Mouse (Mus musculus): ENCODE measurements around the gene Fam20a. TPM values are rescaled to one million over a fixed set of nuclear protein-coding genes. Genes with fewer than 3 reads are reported as not detected.

Gene Fam20a
- polyA plus RNA-seq, 1 experiment from 2014 or later, result 1.2 TPM

- H3K27ac ChIP-seq (ENCODE audit: low read depth, low read length), result no peak overlapping the region
- H3K27me3 ChIP-seq (ENCODE audit: control insufficient read depth, insufficient read depth, low read length), result no peaks in the 10 kb centered on the region
- no peak overlapping the region for H3K4me3 ChIP-seq (ENCODE audit: low read depth, low read length)
- 60% methylated on average over 6 of the region's 6 CpGs for WGBS (ENCODE audit: insufficient replicate concordance)
- H3K9ac ChIP-seq (ENCODE audit: low read depth, low read length), result no peak overlapping the region
- H3K36me3 ChIP-seq (ENCODE audit: control insufficient read depth, insufficient read depth, low read length), result no peaks in the 10 kb centered on the region
- H3K4me1 ChIP-seq (ENCODE audit: control insufficient read depth, insufficient read depth, low read length), result peaks cover 4% of the 10 kb centered on the region; the same call in 1 of the 2 replicates
- H3K4me2 ChIP-seq, result no peak overlapping the region
- no peak for ATAC-seq (replicated peaks; ENCODE audit: insufficient number of reproducible peaks, low FRiP score, low TSS enrichment)
- no peaks in the 10 kb centered on the region for H3K9me3 ChIP-seq (replicated peaks; ENCODE audit: control insufficient read depth, low read length)
These were observed 21.3 kb downstream of the Fam20a start for GRCm38 (mm10) chr11:109700761-109701160.

DNA sequence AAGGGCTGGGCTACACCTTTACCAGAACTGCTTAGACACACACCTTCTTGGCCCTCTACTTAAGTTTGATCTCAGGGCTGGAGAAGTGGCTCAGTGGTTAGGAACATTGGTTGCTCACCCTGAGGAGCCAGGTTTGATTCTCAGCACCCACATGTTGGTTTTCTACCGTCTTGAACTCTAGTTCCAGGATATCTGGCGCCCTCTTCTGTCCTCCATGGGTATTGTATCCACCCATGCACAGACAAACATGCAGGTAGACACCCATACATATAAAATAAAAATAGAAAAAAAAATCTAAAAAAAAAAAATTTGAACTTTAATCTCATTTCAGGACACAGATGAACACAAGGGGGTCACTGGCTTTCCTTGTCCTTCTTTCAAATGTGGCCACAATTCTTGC, 22.3 kb downstream of the Fam20a start:
- 43% methylated on average over 2 of the region's 2 CpGs for whole genome bisulfite sequencing (ENCODE audit: insufficient replicate concordance)

DNA sequence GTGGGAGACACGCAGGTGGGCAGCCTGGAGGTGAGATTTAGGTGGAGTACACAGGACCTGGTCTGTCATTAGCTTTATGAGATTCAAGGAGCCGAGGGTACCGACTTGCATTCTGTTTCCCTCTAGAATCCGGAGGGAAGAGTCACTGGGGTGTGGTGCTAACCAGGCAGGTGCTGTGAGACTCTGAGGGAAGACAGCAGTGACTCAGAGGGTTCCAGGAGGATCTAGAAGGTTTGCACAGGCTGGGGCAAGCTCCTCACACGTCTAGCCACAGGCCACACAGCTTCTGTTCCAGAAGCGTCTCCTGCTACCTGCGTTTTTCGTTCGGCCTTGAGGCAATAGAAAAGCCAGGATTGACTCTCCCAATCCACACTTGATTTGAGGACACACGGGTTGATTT, 23.3 kb downstream of the Fam20a start:
- H3K36me3 ChIP-seq (ENCODE audit: control insufficient read depth, insufficient read depth, low read length), result no peaks in the 10 kb centered on the region
- H3K9me3 ChIP-seq (replicated peaks; ENCODE audit: control insufficient read depth, low read length), result no peaks in the 10 kb centered on the region
- no peaks in the 10 kb centered on the region for H3K27me3 ChIP-seq (ENCODE audit: control insufficient read depth, insufficient read depth, low read length)
- H3K9ac ChIP-seq (ENCODE audit: low read depth, low read length), result no peak overlapping the region
- ATAC-seq (replicated peaks; ENCODE audit: insufficient number of reproducible peaks, low FRiP score, low TSS enrichment), result no peak
- no peaks in the 10 kb centered on the region for H3K4me1 ChIP-seq (ENCODE audit: control insufficient read depth, insufficient read depth, low read length)
- H3K4me3 ChIP-seq (ENCODE audit: low read depth, low read length), result no peak overlapping the region
- H3K27ac ChIP-seq (ENCODE audit: low read depth, low read length), result no peak overlapping the region
- WGBS (ENCODE audit: insufficient replicate concordance), result 85% methylated on average over 10 of the region's 10 CpGs
- no peak overlapping the region for H3K4me2 ChIP-seq

More for the DNA sequence above, 22.3 kb downstream of the Fam20a start:
- no peaks in the 10 kb centered on the region for H3K9me3 ChIP-seq (replicated peaks; ENCODE audit: control insufficient read depth, low read length)
- no peak overlapping the region for H3K4me3 ChIP-seq (ENCODE audit: low read depth, low read length)
- no peaks in the 10 kb centered on the region for H3K27me3 ChIP-seq (ENCODE audit: control insufficient read depth, insufficient read depth, low read length)
- no peak overlapping the region for H3K9ac ChIP-seq (ENCODE audit: low read depth, low read length)
- ATAC-seq (replicated peaks; ENCODE audit: insufficient number of reproducible peaks, low FRiP score, low TSS enrichment), result no peak
- no peak overlapping the region for H3K27ac ChIP-seq (ENCODE audit: low read depth, low read length)
- no peaks in the 10 kb centered on the region for H3K36me3 ChIP-seq (ENCODE audit: control insufficient read depth, insufficient read depth, low read length)
- no peak overlapping the region for H3K4me2 ChIP-seq
- no peaks in the 10 kb centered on the region for H3K4me1 ChIP-seq (ENCODE audit: control insufficient read depth, insufficient read depth, low read length)

- no peak for ATAC-seq (replicated peaks; ENCODE audit: insufficient number of reproducible peaks, low FRiP score, low TSS enrichment)
- WGBS (ENCODE audit: insufficient replicate concordance), result 75% methylated on average over 5 of the region's 5 CpGs
These were observed 24.9 kb downstream of the Fam20a start for GRCm38 (mm10) chr11:109697089-109697643.

GRCm38 (mm10) chr11:109696519-109696918, 25.6 kb downstream of the Fam20a start:
- Histone ChIP-seq H3K4me3 (ENCODE audit: low read depth, low read length) (no peak overlapping the region), H3K27ac (ENCODE audit: low read depth, low read length) (no peak overlapping the region), H3K36me3 (ENCODE audit: control insufficient read depth, insufficient read depth, low read length) (no peaks in the 10 kb centered on the region), H3K27me3 (ENCODE audit: control insufficient read depth, insufficient read depth, low read length) (no peaks in the 10 kb centered on the region), H3K9ac (ENCODE audit: low read depth, low read length) (no peak overlapping the region), H3K4me1 (ENCODE audit: control insufficient read depth, insufficient read depth, low read length) (no peaks in the 10 kb centered on the region), H3K9me3 (replicated peaks; ENCODE audit: control insufficient read depth, low read length) (no peaks in the 10 kb centered on the region), H3K4me2 (no peak overlapping the region)
- 79% methylated on average over 4 of the region's 4 CpGs for WGBS (ENCODE audit: insufficient replicate concordance)
- no peak for ATAC-seq (replicated peaks; ENCODE audit: insufficient number of reproducible peaks, low FRiP score, low TSS enrichment)

More at GRCm38 (mm10) chr11:109697089-109697643, 24.9 kb downstream of the Fam20a start:
- Histone ChIP-seq H3K9ac (ENCODE audit: low read depth, low read length) (no peak overlapping the region), H3K4me3 (ENCODE audit: low read depth, low read length) (no peak overlapping the region), H3K4me2 (no peak overlapping the region), H3K4me1 (ENCODE audit: control insufficient read depth, insufficient read depth, low read length) (no peaks in the 10 kb centered on the region), H3K9me3 (replicated peaks; ENCODE audit: control insufficient read depth, low read length) (no peaks in the 10 kb centered on the region), H3K27ac (ENCODE audit: low read depth, low read length) (no peak overlapping the region), H3K36me3 (ENCODE audit: control insufficient read depth, insufficient read depth, low read length) (no peaks in the 10 kb centered on the region), H3K27me3 (ENCODE audit: control insufficient read depth, insufficient read depth, low read length) (no peaks in the 10 kb centered on the region)

DNA sequence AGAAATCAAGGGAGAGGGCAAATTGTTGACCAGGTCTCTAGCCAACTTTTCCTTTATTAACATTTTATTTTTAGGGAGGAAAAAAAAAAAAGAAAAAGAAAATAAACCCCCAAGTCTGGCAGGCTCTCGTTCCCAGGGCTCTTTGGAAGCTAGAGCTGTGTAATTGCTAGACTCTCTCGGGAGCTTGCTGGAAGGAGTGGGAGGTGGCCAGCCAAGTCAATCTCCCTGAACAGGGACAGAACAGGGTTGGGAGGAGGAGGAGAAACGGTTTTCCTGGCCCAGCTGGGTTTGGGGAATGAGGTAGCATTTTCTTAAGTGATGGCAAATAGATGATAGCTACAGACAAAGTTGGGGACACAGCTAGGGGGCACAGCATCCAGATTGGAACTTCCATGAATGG, 29.3 kb downstream of the Fam20a start:
- no peak overlapping the region for H3K4me2 ChIP-seq
- no peak overlapping the region for H3K9ac ChIP-seq (ENCODE audit: low read depth, low read length)
- no peak overlapping the region for H3K27ac ChIP-seq (ENCODE audit: low read depth, low read length)
- no peaks in the 10 kb centered on the region for H3K27me3 ChIP-seq (ENCODE audit: control insufficient read depth, insufficient read depth, low read length)
- H3K9me3 ChIP-seq (replicated peaks; ENCODE audit: control insufficient read depth, low read length), result no peaks in the 10 kb centered on the region
- no peaks in the 10 kb centered on the region for H3K4me1 ChIP-seq (ENCODE audit: control insufficient read depth, insufficient read depth, low read length)
- 35% methylated on average over 3 of the region's 3 CpGs for WGBS (ENCODE audit: insufficient replicate concordance)
- no peak for ATAC-seq (replicated peaks; ENCODE audit: insufficient number of reproducible peaks, low FRiP score, low TSS enrichment)
- no peak overlapping the region for H3K4me3 ChIP-seq (ENCODE audit: low read depth, low read length)
- no peaks in the 10 kb centered on the region for H3K36me3 ChIP-seq (ENCODE audit: control insufficient read depth, insufficient read depth, low read length)

- no peaks in the 10 kb centered on the region for H3K4me1 ChIP-seq (ENCODE audit: control insufficient read depth, insufficient read depth, low read length)
- H3K27me3 ChIP-seq (ENCODE audit: control insufficient read depth, insufficient read depth, low read length), result no peaks in the 10 kb centered on the region
- no peak overlapping the region for H3K4me2 ChIP-seq
- H3K9me3 ChIP-seq (replicated peaks; ENCODE audit: control insufficient read depth, low read length), result no peaks in the 10 kb centered on the region
- 83% methylated on average over 4 of the region's 4 CpGs for WGBS (ENCODE audit: insufficient replicate concordance)
- no peak for ATAC-seq (replicated peaks; ENCODE audit: insufficient number of reproducible peaks, low FRiP score, low TSS enrichment)
- H3K4me3 ChIP-seq (ENCODE audit: low read depth, low read length), result no peak overlapping the region
- no peak overlapping the region for H3K9ac ChIP-seq (ENCODE audit: low read depth, low read length)
- no peaks in the 10 kb centered on the region for H3K36me3 ChIP-seq (ENCODE audit: control insufficient read depth, insufficient read depth, low read length)
- H3K27ac ChIP-seq (ENCODE audit: low read depth, low read length), result no peak overlapping the region
These were observed 32.5 kb downstream of the Fam20a start for GRCm38 (mm10) chr11:109689539-109689938.

GRCm38 (mm10) chr11:109682221-109682620, 39.9 kb downstream of the Fam20a start:
- H3K27me3 ChIP-seq (ENCODE audit: control insufficient read depth, insufficient read depth, low read length), result no peaks in the 10 kb centered on the region
- WGBS (ENCODE audit: insufficient replicate concordance), result 91% methylated on average over 6 of the region's 6 CpGs
- ATAC-seq (replicated peaks; ENCODE audit: insufficient number of reproducible peaks, low FRiP score, low TSS enrichment), result no peak
- no peaks in the 10 kb centered on the region for H3K36me3 ChIP-seq (ENCODE audit: control insufficient read depth, insufficient read depth, low read length)
- no peaks in the 10 kb centered on the region for H3K9me3 ChIP-seq (replicated peaks; ENCODE audit: control insufficient read depth, low read length)
- no peak overlapping the region for H3K4me2 ChIP-seq
- H3K27ac ChIP-seq (ENCODE audit: low read depth, low read length), result no peak overlapping the region
- no peak overlapping the region for H3K4me3 ChIP-seq (ENCODE audit: low read depth, low read length)
- peaks cover 10% of the 10 kb centered on the region for H3K4me1 ChIP-seq (ENCODE audit: control insufficient read depth, insufficient read depth, low read length)
- H3K9ac ChIP-seq (ENCODE audit: low read depth, low read length), result no peak overlapping the region

GRCm38 (mm10) chr11:109681556-109681955, 40.5 kb downstream of the Fam20a start:
- H3K4me3 ChIP-seq (ENCODE audit: low read depth, low read length), result no peak overlapping the region
- no peak; the same call in 1 of the 2 replicates for ATAC-seq (replicated peaks; ENCODE audit: insufficient number of reproducible peaks, low FRiP score, low TSS enrichment)
- no peaks in the 10 kb centered on the region for H3K36me3 ChIP-seq (ENCODE audit: control insufficient read depth, insufficient read depth, low read length)
- H3K27ac ChIP-seq (ENCODE audit: low read depth, low read length), result 0 out of 2 replicates have a peak overlapping the region, but pooled peaks have one; percentile 46
- no peak overlapping the region for H3K4me2 ChIP-seq
- no peak overlapping the region for H3K9ac ChIP-seq (ENCODE audit: low read depth, low read length)
- H3K9me3 ChIP-seq (replicated peaks; ENCODE audit: control insufficient read depth, low read length), result no peaks in the 10 kb centered on the region
- 49% methylated on average over 3 of the region's 3 CpGs for WGBS (ENCODE audit: insufficient replicate concordance)
- H3K4me1 ChIP-seq (ENCODE audit: control insufficient read depth, insufficient read depth, low read length), result peaks cover 10% of the 10 kb centered on the region
- H3K27me3 ChIP-seq (ENCODE audit: control insufficient read depth, insufficient read depth, low read length), result no peaks in the 10 kb centered on the region
